Mouse (Mus musculus) embryonic fibroblast, embryonic 13.5 days (primary cell): Measurements from ENCODE around the gene Tmem136.

ENCODE experiments used
- CTCF ChIP-seq: IDR thresholded peaks from 2 replicates; pipeline ENCODE4 v1.5.1; 2011; ENCODE audit warnings: mild to moderate bottlenecking, control low read depth, low read length, moderate library complexity, borderline replicate concordance; ENCODE audit not compliant: insufficient read depth
- POLR2A ChIP-seq: IDR thresholded peaks from 2 replicates; pipeline ENCODE4 v1.6.1; 2011; ENCODE audit warnings: low read depth, mild to moderate bottlenecking, control low read depth, low read length, moderate library complexity

DNA sequence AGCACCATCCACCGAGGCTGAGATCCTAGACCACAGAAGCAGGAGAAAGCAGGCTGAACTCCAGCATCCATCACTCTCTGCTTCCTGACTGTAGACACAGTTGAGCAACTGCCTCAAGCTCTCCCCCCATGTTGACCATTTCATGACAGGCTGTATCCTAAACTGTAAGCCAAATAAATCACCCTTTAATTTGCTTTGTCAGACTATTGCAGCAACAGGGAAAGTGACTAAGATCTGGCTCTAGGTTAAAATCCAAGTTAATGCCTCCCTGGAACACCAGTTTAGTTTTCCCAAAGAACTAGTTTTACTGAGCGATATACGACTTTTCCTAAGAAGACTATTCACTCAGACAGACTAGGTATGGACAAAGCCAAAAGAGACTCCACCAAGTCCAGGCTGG is 37.7 kb downstream of the Tmem136 start:
- TF ChIP-seq CTCF, result no peak
- TF ChIP-seq POLR2A, result no peak
